7 mouse cellular contexts compared by ENCODE assay signal in genomic region chr6:88842731-88843151, GRCm38 (mm10). TPM values are rescaled to one million over a fixed set of nuclear protein-coding genes. Genes with fewer than 3 reads are reported as not detected.
DNase-seq lines count a peak whose midpoint lies in the region; ATAC-seq lines count a peak whose summit lies in the region.

No protein-coding gene starts in this region.

- H3K9ac ChIP-seq in embryonic facial prominence, embryonic 12.5 days = peak overlapping the region; percentile 72
- peak overlapping the region; percentile 86 for H3K9ac ChIP-seq in intestine, embryonic 15.5 days
- H3K9ac ChIP-seq in midbrain, embryonic 11.5 days (ENCODE audit: low read length) = peak overlapping the region; percentile 65

- peaks cover 22% of the 10 kb centered on the region for H3K36me3 ChIP-seq in embryonic facial prominence, embryonic 12.5 days
- 0 out of 2 replicates have a peak, but pooled peaks cover 2% of the 10 kb centered on the region for H3K36me3 ChIP-seq in intestine, embryonic 15.5 days
- H3K36me3 ChIP-seq in midbrain, embryonic 11.5 days (ENCODE audit: control insufficient read depth, insufficient read depth, low read length) = no peaks in the 10 kb centered on the region

- H3K9me3 ChIP-seq in embryonic facial prominence, embryonic 12.5 days = no peaks in the 10 kb centered on the region
- H3K9me3 ChIP-seq in intestine, embryonic 15.5 days = no peaks in the 10 kb centered on the region
- H3K9me3 ChIP-seq in midbrain, embryonic 11.5 days (ENCODE audit: control insufficient read depth, low read length) = no peaks in the 10 kb centered on the region

- ATAC-seq in embryonic facial prominence, embryonic 12.5 days (ENCODE audit: insufficient number of reproducible peaks, insufficient read depth, low FRiP score, low TSS enrichment) = peak; percentile 2; the same call in 1 of the 2 replicates
- ATAC-seq in intestine, embryonic 15.5 days = peak; percentile 2
- ATAC-seq in midbrain, embryonic 11.5 days (ENCODE audit: low FRiP score) = no peak

- H3K4me1 ChIP-seq in embryonic facial prominence, embryonic 12.5 days = peaks cover 16% of the 10 kb centered on the region
- H3K4me1 ChIP-seq in intestine, embryonic 15.5 days (replicated peaks) = peaks cover 19% of the 10 kb centered on the region
- H3K4me1 ChIP-seq in midbrain, embryonic 11.5 days (ENCODE audit: control insufficient read depth, insufficient read depth, low read length) = peaks cover 13% of the 10 kb centered on the region

- DNase-seq in layer of hippocampus, adult 9-11 months = peak; percentile 59
- no peak for DNase-seq in layer of hippocampus, postnatal 25 days (ENCODE audit: extremely low spot score in 1 of 2, low spot score in 1 of 2)
- peak; percentile 58 for DNase-seq in ZHBTc4 (ENCODE audit: low read depth, low spot score)
- peak; percentile 94 for DNase-seq in midbrain, embryonic 11.5 days (ENCODE audit: low spot score, missing footprints)
- peak; percentile 32 for DNase-seq in thymus, postnatal 10 days (ENCODE audit: low spot score in 2 of 2)

- H3K4me3 ChIP-seq in embryonic facial prominence, embryonic 12.5 days = peak overlapping the region; percentile 88
- H3K4me3 ChIP-seq in intestine, embryonic 15.5 days (replicated peaks) = peak overlapping the region; percentile 79
- peak overlapping the region; percentile 85 for H3K4me3 ChIP-seq in midbrain, embryonic 11.5 days (ENCODE audit: low read depth, low read length)

- H3K27ac ChIP-seq in embryonic facial prominence, embryonic 12.5 days = peak overlapping the region; percentile 80
- peak overlapping the region; percentile 84 for H3K27ac ChIP-seq in intestine, embryonic 15.5 days
- peak overlapping the region; percentile 64 for H3K27ac ChIP-seq in midbrain, embryonic 11.5 days (ENCODE audit: low read depth, low read length)

- under 1% methylated on average over 32 of the region's 32 CpGs for WGBS in embryonic facial prominence, embryonic 12.5 days
- WGBS in intestine, embryonic 15.5 days = under 1% methylated on average over 32 of the region's 32 CpGs
- WGBS in midbrain, embryonic 11.5 days = under 1% methylated on average over 32 of the region's 32 CpGs

- H3K4me2 ChIP-seq in embryonic facial prominence, embryonic 12.5 days (replicated peaks) = peak overlapping the region; percentile 88
- H3K4me2 ChIP-seq in intestine, embryonic 15.5 days (replicated peaks) = peak overlapping the region; percentile 95
- H3K4me2 ChIP-seq in midbrain, embryonic 11.5 days = peak overlapping the region; percentile 86

- H3K27me3 ChIP-seq in embryonic facial prominence, embryonic 12.5 days = no peaks in the 10 kb centered on the region
- H3K27me3 ChIP-seq in intestine, embryonic 15.5 days (replicated peaks) = no peaks in the 10 kb centered on the region
- H3K27me3 ChIP-seq in midbrain, embryonic 11.5 days (ENCODE audit: control insufficient read depth, insufficient read depth, low read length) = no peaks in the 10 kb centered on the region

RNA-seq across cellular contexts. Expression of gene Abtb1, which starts 1.0 kb away (rescaled TPM):
- 10 to 100 TPM; 32.7 to 34.1 TPM for total RNA-seq in layer of hippocampus, postnatal 25 days (2021)
- 28.8 and 33.7 TPM in 2 replicates for polyA plus RNA-seq in embryonic facial prominence, embryonic 12.5 days (2016; fragmentation: Nextera tagmentation; extraction: Ambion mirVana)
- polyA plus RNA-seq in intestine, embryonic 15.5 days (2015; fragmentation: Nextera tagmentation; extraction: Ambion mirVana) = 24.2 and 25.0 TPM in 2 replicates
- 15.4 and 17.4 TPM in 2 replicates for polyA plus RNA-seq in midbrain, embryonic 11.5 days (2014; fragmentation: Nextera tagmentation; extraction: Ambion mirVana)

RNA-seq across cellular contexts. Expression of gene Podxl2, which starts 32.1 kb away (rescaled TPM):
- 100 to 1,000 TPM; 178 to 179 TPM for total RNA-seq in layer of hippocampus, postnatal 25 days (2021)
- 138 and 153 TPM in 2 replicates for polyA plus RNA-seq in embryonic facial prominence, embryonic 12.5 days (2016; fragmentation: Nextera tagmentation; extraction: Ambion mirVana)
- polyA plus RNA-seq in intestine, embryonic 15.5 days (2015; fragmentation: Nextera tagmentation; extraction: Ambion mirVana) = 49.6 and 52.5 TPM in 2 replicates
- 118 and 119 TPM in 2 replicates for polyA plus RNA-seq in midbrain, embryonic 11.5 days (2014; fragmentation: Nextera tagmentation; extraction: Ambion mirVana)

RNA-seq across cellular contexts. Expression of gene Mcm2, which starts 55.8 kb away (rescaled TPM):
- total RNA-seq in layer of hippocampus, postnatal 25 days (2021) = 1 to 10 TPM; 5.5 to 6.6 TPM
- 169 and 171 TPM in 2 replicates for polyA plus RNA-seq in embryonic facial prominence, embryonic 12.5 days (2016; fragmentation: Nextera tagmentation; extraction: Ambion mirVana)
- 106 and 107 TPM in 2 replicates for polyA plus RNA-seq in intestine, embryonic 15.5 days (2015; fragmentation: Nextera tagmentation; extraction: Ambion mirVana)
- 210 and 212 TPM in 2 replicates for polyA plus RNA-seq in midbrain, embryonic 11.5 days (2014; fragmentation: Nextera tagmentation; extraction: Ambion mirVana)

RNA-seq across cellular contexts. Expression of gene Tpra1, which starts 59.3 kb away (rescaled TPM):
- 10 to 100 TPM; 35.1 to 45.1 TPM for total RNA-seq in layer of hippocampus, postnatal 25 days (2021)
- polyA plus RNA-seq in embryonic facial prominence, embryonic 12.5 days (2016; fragmentation: Nextera tagmentation; extraction: Ambion mirVana) = 86.3 and 90.6 TPM in 2 replicates
- polyA plus RNA-seq in intestine, embryonic 15.5 days (2015; fragmentation: Nextera tagmentation; extraction: Ambion mirVana) = 62.2 and 72.1 TPM in 2 replicates
- polyA plus RNA-seq in midbrain, embryonic 11.5 days (2014; fragmentation: Nextera tagmentation; extraction: Ambion mirVana) = 36.9 and 39.6 TPM in 2 replicates

Comparison
In these comparisons a context has a peak if more than half of its experiments do, and no peak if none do; other contexts are left out.
1. DNase-seq: peak in layer of hippocampus, adult 9-11 months (single experiment), ZHBTc4 (single experiment), midbrain, embryonic 11.5 days (single experiment) and thymus, postnatal 10 days (2 of 2); none in layer of hippocampus, postnatal 25 days (0 of 2).
2. Peak in every context shown above with its lines, with median percentiles within 50 percentile points of each other: H3K27ac ChIP-seq, H3K4me2 ChIP-seq, H3K4me3 ChIP-seq and H3K9ac ChIP-seq.